ENCODE assay signal across 16 mouse cellular contexts in the genomic region with DNA sequence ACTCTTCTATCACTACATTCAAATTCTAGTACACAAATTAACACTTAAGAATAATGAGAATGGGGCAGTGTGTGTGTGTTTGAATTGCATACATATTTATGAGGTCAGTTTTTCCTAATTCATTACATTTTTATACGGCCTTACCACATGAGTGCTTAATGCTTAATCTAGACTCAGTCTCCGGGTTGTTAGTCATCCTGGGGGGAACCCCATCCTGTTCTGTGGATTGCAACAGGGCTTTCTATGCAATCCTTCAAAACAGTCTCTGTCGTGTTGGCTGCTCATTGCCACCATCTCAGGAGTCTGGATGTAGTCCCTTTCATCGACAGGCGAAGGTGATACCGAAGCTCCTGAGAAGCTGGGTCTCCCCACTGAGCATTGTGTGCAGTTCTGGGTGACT.
"Had no signal": no experiment of that assay in that cellular context is flagged by ENCODE, and none has a peak within 500 bp of the region (broad histone marks: within the 10 kb centered on the region; RNA-seq: fewer than 3 reads in every experiment).

No protein-coding gene starts in this region.

- ATAC-seq: midbrain, embryonic 15.5 days had no signal

- H3K36me3 ChIP-seq: midbrain, embryonic 10.5 days; midbrain, embryonic 12.5 days; midbrain, embryonic 15.5 days; neural tube, embryonic 13.5 days; neural tube, embryonic 15.5 days had no signal

- H3K4me3 ChIP-seq: midbrain, embryonic 10.5 days; midbrain, embryonic 12.5 days; midbrain, embryonic 15.5 days; neural tube, embryonic 13.5 days; neural tube, embryonic 15.5 days had no signal

- DNase-seq: lung, adult 18-20 months; lung, embryonic 14.5 days; lung, postnatal 10 days; lung, postnatal 36 days; retina, postnatal 1 day; right cerebral cortex, adult 18-20 months; right cerebral cortex, postnatal 25 days; right cerebral cortex, postnatal 4 days; spleen, adult 18-20 months; thymus, adult 18-20 months; thymus, postnatal 36 days had no signal

- H3K4me2 ChIP-seq: lung, embryonic 14.5 days; midbrain, embryonic 12.5 days; midbrain, embryonic 15.5 days; neural tube, embryonic 13.5 days; neural tube, embryonic 15.5 days had no signal

- H3K27me3 ChIP-seq: midbrain, embryonic 12.5 days; midbrain, embryonic 15.5 days; neural tube, embryonic 13.5 days; neural tube, embryonic 15.5 days had no signal
